Mouse (Mus musculus) naive thymus-derived CD4-positive, alpha-beta T cell, adult 2 months (primary cell): ENCODE data around the gene Itpk1.

Experiments
- DNase-seq: peaks from one replicate; pipeline ENCODE4 v3.0.0-alpha.2; 2011; ENCODE audit warnings: low read depth

The Itpk1 gene

DNA sequence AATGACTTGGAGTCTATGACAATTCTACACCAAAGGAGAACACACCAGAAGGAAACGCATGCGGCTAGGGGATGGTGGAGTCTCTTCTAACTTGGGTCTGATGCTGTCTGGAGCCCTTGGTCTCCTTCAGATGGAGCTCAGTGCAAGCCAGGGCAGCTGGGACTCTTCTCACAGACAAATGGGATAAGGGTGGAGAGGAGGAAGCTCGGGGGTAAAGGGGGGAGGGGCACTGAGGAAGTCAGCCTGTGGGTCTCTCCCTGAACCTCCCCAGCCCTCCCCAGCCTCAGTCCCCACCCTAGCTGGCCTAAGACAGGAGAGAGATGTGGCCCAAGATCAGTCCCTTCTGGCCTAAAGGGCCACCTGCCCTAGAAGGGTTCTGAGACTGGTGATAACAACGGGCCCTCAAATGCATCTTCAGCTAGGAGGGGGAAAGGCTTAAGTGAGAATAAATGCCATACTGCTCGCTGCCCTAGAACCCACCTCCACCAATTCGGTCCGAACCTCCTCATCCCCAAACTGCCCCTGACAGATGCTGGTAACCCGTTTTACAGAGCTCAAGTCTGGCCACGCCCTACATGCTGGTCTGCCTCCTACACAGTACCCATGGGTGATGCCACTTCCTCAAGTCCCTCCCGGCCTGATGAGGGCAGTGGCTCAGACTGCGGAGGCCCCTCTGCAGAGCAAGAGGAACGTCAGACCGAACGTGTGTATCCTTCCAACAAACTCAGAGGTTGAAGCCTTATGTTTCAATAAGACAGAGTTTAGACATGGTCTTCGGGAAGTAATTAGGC, 14.8 kb downstream of the Itpk1 start:
- DNase-seq = peak; percentile 64

DNA sequence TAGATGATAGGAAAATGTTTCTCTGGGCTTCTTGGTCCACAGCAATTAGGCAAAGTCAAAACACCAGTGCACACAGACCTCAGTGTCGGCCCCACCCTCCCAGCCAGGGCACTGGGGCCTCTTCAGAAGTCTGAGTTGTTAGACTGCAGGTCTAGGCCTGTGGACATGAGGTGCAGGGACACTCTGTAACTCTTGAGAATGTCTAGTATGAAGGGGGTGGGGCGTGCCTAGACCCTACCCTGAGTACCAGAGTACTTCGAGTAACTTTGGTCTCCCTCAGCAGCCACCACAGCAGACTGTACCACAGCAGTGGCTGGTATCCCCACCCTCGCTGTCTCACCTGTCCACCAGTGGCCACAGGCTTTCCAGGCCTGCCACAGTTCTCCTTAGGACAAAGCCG, 18.4 kb downstream of the Itpk1 start:
- no peak for DNase-seq

- no peak for DNase-seq
These were observed 19.2 kb downstream of the Itpk1 start for GRCm38 (mm10) chr12:102685523-102685931.

DNA sequence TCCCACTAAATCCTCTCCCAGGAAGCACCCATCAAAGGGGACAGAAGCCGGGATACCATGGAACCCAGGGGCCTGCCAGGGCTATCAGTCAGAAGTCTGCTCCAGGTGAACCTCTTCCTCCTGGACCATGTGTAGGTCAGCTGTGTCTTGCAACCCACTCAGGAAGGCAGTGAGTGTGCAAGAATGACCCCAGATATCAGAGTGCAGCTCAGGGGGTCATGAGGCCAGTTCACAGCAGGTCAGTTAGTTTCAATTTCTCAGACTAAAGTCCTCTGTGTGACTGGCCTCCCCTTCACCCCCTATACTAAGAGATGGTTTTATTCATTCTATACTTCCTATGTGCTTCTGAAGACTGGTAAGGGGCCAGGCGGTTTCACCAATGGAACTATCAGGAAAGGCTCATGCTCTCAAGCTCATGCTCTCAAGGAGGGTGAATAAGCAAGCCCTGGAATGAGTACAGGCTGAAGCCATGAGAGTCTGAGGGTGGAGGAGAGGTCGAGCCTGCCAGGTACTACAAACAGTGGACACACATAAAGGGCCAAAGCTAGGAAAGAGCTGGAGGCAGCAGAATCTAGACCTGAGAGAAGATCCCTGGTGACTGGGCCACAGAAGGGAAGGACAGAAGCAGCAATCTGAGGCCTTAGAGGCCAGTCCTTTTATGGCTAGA, 19.9 kb downstream of the Itpk1 start:
- no peak for DNase-seq

DNA sequence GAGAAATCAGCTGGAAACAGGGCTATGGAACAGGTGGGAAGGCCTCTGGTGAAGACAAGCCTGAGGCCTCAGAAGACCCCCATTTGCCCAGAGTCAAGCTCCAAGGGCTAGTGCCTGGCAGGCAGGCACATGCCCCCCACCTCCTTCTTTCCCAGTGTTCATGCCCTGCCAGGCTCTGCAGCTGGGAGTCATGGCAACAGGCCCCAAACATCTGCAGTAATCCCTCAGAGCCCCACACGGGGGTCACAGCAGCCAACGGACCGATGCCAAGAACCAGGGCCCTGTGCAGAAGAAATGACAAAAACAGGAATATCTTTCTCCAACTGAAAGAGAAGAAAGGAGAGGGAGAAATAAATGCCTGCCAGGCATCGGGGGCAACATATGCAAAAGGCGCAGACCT, 20.8 kb downstream of the Itpk1 start:
- DNase-seq = no peak

- no peak for DNase-seq
These were observed 21.3 kb downstream of the Itpk1 start for GRCm38 (mm10) chr12:102683438-102683837.

DNA sequence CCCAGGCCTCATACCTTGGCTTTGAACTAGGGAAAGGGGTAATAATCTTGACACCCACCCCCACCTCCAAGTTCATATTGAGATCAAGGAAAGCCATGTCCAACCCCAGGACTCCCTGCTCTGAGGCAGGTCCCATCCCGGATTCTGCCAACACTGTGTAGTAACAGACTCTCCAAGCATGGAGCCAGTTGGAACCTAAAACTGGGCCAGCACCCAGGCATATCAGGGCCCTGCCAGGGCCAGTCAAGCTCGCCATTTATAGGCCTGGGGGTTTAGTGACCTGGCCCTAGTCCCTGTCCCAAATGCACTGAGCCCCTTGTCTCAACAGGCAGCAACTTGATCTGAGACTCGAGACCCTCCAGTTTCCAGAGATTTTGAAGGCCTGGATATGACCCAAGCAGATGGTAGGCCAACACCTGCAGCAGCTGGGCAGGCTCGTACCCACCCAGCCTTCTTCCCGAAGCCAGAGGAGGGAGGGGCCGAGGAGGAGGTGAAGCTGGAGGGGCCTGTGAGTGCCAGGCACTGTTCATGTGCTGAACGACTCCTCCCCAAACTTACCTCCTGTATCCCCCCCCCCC, 21.9 kb downstream of the Itpk1 start:
- DNase-seq = no peak

DNA sequence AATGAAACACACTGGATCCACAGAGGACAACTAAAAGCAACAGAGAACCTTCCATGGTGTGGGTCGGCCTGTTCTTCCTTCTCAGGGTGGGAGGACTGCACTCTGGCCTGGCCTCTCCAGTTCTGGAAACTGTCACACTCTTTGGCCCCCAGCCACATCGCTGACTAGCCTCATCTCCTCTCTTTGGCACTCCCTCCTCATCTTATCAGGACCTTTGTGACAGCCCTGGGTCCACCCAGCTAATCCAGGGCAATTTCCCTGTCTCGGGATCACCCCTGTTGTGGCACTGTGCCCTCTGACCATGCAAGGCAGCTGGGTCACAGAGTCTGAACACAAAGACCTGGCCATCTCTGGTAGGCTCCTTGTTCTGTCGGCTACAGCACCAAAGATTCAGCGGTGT, 22.6 kb downstream of the Itpk1 start:
- DNase-seq = no peak

GRCm38 (mm10) chr12:102681590-102681989, 23.1 kb downstream of the Itpk1 start:
- DNase-seq = peak; percentile 57

- DNase-seq = no peak
These were observed 25.9 kb downstream of the Itpk1 start for GRCm38 (mm10) chr12:102678820-102679219.

DNA sequence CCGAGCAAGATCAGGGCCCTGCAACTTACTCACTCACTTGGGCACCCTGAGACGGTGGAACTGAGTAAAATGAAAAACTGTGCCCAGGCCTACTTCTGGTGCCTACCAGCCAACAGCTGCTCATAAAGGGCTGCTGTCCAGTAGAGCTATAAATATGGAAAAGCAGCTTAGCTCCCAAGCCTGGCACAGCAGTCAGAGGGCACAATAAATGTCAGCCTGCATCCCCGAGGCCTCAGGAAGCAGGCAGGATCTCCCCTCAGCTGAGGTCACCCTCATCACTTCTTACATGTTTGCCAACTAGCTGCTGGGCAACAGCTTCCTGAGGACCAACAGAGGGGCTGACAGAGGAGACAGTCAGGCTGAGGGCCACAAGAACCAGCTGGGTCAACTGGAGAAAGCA, 27.6 kb downstream of the Itpk1 start:
- DNase-seq = no peak

GRCm38 (mm10) chr12:102674556-102674955, 30.2 kb downstream of the Itpk1 start:
- DNase-seq = peak; percentile 58

- DNase-seq = no peak
These were observed 30.6 kb downstream of the Itpk1 start for GRCm38 (mm10) chr12:102674123-102674522.

- DNase-seq = peak; percentile 68
These were observed 31.6 kb downstream of the Itpk1 start for GRCm38 (mm10) chr12:102672857-102673839.

GRCm38 (mm10) chr12:102672176-102672575, 32.6 kb downstream of the Itpk1 start:
- DNase-seq = peak; percentile 48

GRCm38 (mm10) chr12:102670848-102671247, 33.9 kb downstream of the Itpk1 start:
- DNase-seq = no peak

DNA sequence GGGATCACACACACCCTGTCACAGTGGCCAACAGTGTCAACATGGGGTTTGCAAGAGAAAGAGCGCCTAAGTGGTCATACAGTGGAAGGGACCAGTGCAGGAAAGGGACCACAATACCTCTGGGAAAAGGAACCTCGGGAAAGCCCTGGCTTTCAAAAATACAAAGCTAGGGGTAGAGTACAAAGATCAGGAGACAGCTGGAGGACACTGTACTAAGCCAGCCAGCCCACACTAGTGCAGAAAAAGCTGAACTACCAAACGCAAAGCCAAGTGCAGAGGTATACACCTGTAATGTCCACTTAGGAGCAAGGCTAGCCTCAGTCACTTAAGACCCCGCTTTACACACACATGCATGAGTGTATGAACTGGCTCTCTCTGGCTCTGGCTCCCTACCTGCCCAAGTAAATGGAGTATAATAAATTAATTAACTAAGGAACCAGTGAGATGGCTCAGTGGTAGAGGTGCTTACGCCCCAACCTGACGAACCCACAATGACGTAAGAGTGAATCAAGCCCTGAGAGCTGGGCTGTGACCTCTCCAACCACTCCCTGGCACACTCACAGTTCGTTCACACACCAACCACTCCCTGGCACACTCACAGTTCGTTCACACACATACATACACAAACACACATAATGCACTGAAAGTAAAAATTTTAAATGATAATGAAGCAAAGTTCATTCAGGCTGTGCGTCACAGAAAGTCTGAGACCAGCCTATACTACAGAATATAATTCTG, 39.1 kb downstream of the Itpk1 start:
- no peak for DNase-seq

- DNase-seq = no peak
These were observed 40.7 kb downstream of the Itpk1 start for GRCm38 (mm10) chr12:102664052-102664448.

GRCm38 (mm10) chr12:102663349-102664051, 41.2 kb downstream of the Itpk1 start:
- DNase-seq = no peak

DNA sequence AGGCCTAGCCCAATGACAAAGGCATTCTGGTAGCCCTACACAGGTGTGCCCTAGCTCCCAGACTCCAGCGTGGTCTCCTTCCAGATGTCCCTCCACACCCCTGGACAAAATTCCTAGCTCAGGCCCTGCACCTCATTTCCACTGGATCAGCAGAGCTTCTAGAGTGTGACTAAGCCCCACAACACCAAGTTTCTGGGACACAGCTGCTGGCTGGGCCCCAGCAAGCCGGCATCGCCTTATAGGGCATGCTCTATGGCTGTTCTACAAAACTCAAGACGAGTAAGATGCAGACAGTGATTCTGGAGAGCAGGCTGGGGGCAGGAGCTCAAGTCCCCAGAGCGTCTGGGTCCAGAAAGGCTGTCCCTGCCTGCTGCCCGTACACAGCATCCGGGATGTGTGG, 43.0 kb downstream of the Itpk1 start:
- DNase-seq = no peak
